ENCODE assay signal across 15 mouse cellular contexts in genomic region chr11:75264550-75264949, GRCm38 (mm10).
DNase-seq lines count a peak whose midpoint lies in the region; ATAC-seq lines count a peak whose summit lies in the region.
"Had no signal": no experiment of that assay in that cellular context is flagged by ENCODE, and none has a peak within 500 bp of the region (broad histone marks: within the 10 kb centered on the region; RNA-seq: fewer than 3 reads in every experiment).

No protein-coding gene starts in this region.

- H3K27me3 ChIP-seq in heart, embryonic 13.5 days (replicated peaks) = no peaks in the 10 kb centered on the region
- H3K27me3 ChIP-seq in midbrain, embryonic 10.5 days (ENCODE audit: low read depth, poor library complexity, severe bottlenecking) = no peaks in the 10 kb centered on the region
- no peaks in the 10 kb centered on the region for H3K27me3 ChIP-seq in midbrain, embryonic 15.5 days (replicated peaks)
- no peaks in the 10 kb centered on the region for H3K27me3 ChIP-seq in kidney, embryonic 16.5 days (ENCODE audit: insufficient read depth, low read length)

- intact Hi-C loops in heart, postnatal 14 days (cut with DNase I) = no loop called here

- no peak overlapping the region for H3K4me3 ChIP-seq in heart, embryonic 13.5 days
- H3K4me3 ChIP-seq in midbrain, embryonic 10.5 days = no peak overlapping the region
- H3K4me3 ChIP-seq in midbrain, embryonic 15.5 days = no peak overlapping the region
- no peak overlapping the region for H3K4me3 ChIP-seq in kidney, embryonic 16.5 days (ENCODE audit: low read length)
- H3K4me3 ChIP-seq: limb, embryonic 12.5 days; myocyte had no signal

- peaks cover 7% of the 10 kb centered on the region; the same call in 1 of the 2 replicates for H3K36me3 ChIP-seq in heart, embryonic 13.5 days
- H3K36me3 ChIP-seq in midbrain, embryonic 10.5 days = no peaks in the 10 kb centered on the region
- H3K36me3 ChIP-seq in midbrain, embryonic 15.5 days (replicated peaks) = no peaks in the 10 kb centered on the region
- no peaks in the 10 kb centered on the region for H3K36me3 ChIP-seq in kidney, embryonic 16.5 days (ENCODE audit: insufficient read depth, low read length)
- H3K36me3 ChIP-seq: limb, embryonic 12.5 days had no signal

- peaks cover 82% of the 10 kb centered on the region for H3K4me1 ChIP-seq in heart, embryonic 13.5 days
- peaks cover 68% of the 10 kb centered on the region for H3K4me1 ChIP-seq in midbrain, embryonic 10.5 days
- peaks cover 46% of the 10 kb centered on the region for H3K4me1 ChIP-seq in midbrain, embryonic 15.5 days
- H3K4me1 ChIP-seq in kidney, embryonic 16.5 days (ENCODE audit: insufficient read depth, low read length) = peaks cover 42% of the 10 kb centered on the region

- WGBS in heart, embryonic 13.5 days = 77% methylated on average over 6 of the region's 6 CpGs
- WGBS in midbrain, embryonic 10.5 days = 84% methylated on average over 6 of the region's 6 CpGs
- WGBS in midbrain, embryonic 15.5 days = 81% methylated on average over 6 of the region's 6 CpGs
- WGBS in kidney, embryonic 16.5 days = 85% methylated on average over 6 of the region's 6 CpGs

- H3K9ac ChIP-seq in heart, embryonic 13.5 days = no peak overlapping the region
- H3K9ac ChIP-seq in midbrain, embryonic 15.5 days = no peak overlapping the region
- no peak overlapping the region for H3K9ac ChIP-seq in kidney, embryonic 16.5 days (replicated peaks; ENCODE audit: low read length)
- H3K9ac ChIP-seq: limb, embryonic 12.5 days had no signal

- DNase-seq in heart, postnatal 14 days = no peak
- no peak for DNase-seq in midbrain, embryonic 10.5 days (ENCODE audit: low spot score)
- peak; percentile 48 for DNase-seq in retina, embryonic 14.5 days (ENCODE audit: low spot score)
- DNase-seq in cerebellum, postnatal 4 days (ENCODE audit: low spot score in 2 of 2) = no peak
- DNase-seq: adrenal gland, adult 8-10 months; gastrocnemius, postnatal 14 days; heart, postnatal 10 days; kidney, adult 2 months; lung, postnatal 10 days had no signal

- H3K9me3 ChIP-seq in heart, embryonic 13.5 days = no peaks in the 10 kb centered on the region
- no peaks in the 10 kb centered on the region for H3K9me3 ChIP-seq in midbrain, embryonic 10.5 days (replicated peaks)
- H3K9me3 ChIP-seq in midbrain, embryonic 15.5 days = no peaks in the 10 kb centered on the region
- H3K9me3 ChIP-seq in kidney, embryonic 16.5 days (ENCODE audit: low read length) = no peaks in the 10 kb centered on the region
- H3K9me3 ChIP-seq: limb, embryonic 12.5 days had no signal

- no peak for ATAC-seq in heart, embryonic 13.5 days (ENCODE audit: extremely low read depth, insufficient number of reproducible peaks, low FRiP score, low TSS enrichment)
- no peak for ATAC-seq in midbrain, embryonic 15.5 days (replicated peaks)
- 0 out of 2 replicates have a peak, but pooled peaks have one; percentile 17 for ATAC-seq in common myeloid progenitor, adult 5-6 weeks (replicated peaks; ENCODE audit: low read depth, poor library complexity, severe bottlenecking)
- ATAC-seq in kidney, embryonic 16.5 days (ENCODE audit: low FRiP score, low TSS enrichment) = no peak

- H3K4me2 ChIP-seq in heart, embryonic 13.5 days = no peak overlapping the region
- H3K4me2 ChIP-seq in midbrain, embryonic 15.5 days = no peak overlapping the region
- no peak overlapping the region for H3K4me2 ChIP-seq in kidney, embryonic 16.5 days (replicated peaks; ENCODE audit: low read depth, low read length)
- H3K4me2 ChIP-seq: limb, embryonic 12.5 days had no signal

- H3K27ac ChIP-seq in heart, embryonic 13.5 days (replicated peaks) = 0 out of 2 replicates have a peak overlapping the region, but pooled peaks have one; percentile 30
- peak overlapping the region; percentile 7; the same call in 1 of the 2 replicates for H3K27ac ChIP-seq in midbrain, embryonic 10.5 days (replicated peaks)
- no peak overlapping the region for H3K27ac ChIP-seq in midbrain, embryonic 15.5 days
- no peak overlapping the region for H3K27ac ChIP-seq in kidney, embryonic 16.5 days (ENCODE audit: low read length)

Comparison
In these comparisons a context has a peak if more than half of its experiments do, and no peak if none do; other contexts are left out.
1. H3K27ac ChIP-seq: peak in heart, embryonic 13.5 days (single experiment) and midbrain, embryonic 10.5 days (single experiment); none in midbrain, embryonic 15.5 days (single experiment) and kidney, embryonic 16.5 days (single experiment).